Mouse (Mus musculus): ENCODE measurements around the gene Ppp1r14a. TPM values are rescaled to one million over a fixed set of nuclear protein-coding genes. Genes with fewer than 3 reads are reported as not detected.
A peak's percentile ranks its signal among the peaks of the same experiment; 100 is the strongest.

Ppp1r14a gene
- total and polyA plus RNA-seq, 3 experiments: 3.8 to 7.1 TPM; not detected in 1

- H3K4me1 ChIP-seq (ENCODE audit: control insufficient read depth in 1 of 2, insufficient read depth in 2 of 2, low read length in 2 of 2): peaks cover 3 to 8% of the 10 kb centered on the region in 2 experiments; a peak in 1 of 4 replicates
- no peaks in the 10 kb centered on the region for H3K79me2 ChIP-seq (ENCODE audit: control insufficient read depth, insufficient read depth, low read length, poor library complexity)
- TF ChIP-seq RAD21 (IDR thresholded peaks at IDR 0.05; ENCODE audit: low read depth, low read length) (peak; percentile 83), GATA1 (IDR thresholded peaks at IDR 0.05; ENCODE audit: low read depth, low read length) (no peak), CHD2 (IDR thresholded peaks at IDR 0.05; ENCODE audit: low read length) (no peak), RCOR1 (IDR thresholded peaks at IDR 0.05; ENCODE audit: low read depth, low read length) (no peak), TBP (IDR thresholded peaks at IDR 0.05; ENCODE audit: low read depth, low read length) (no peak), ZKSCAN1 (IDR thresholded peaks at IDR 0.05; ENCODE audit: low read depth, low read length) (no peak), NELFE (IDR thresholded peaks at IDR 0.05; ENCODE audit: low read depth, low read length) (no peak), TAL1 (IDR thresholded peaks at IDR 0.05; ENCODE audit: low read length) (no peak), CTCF (IDR thresholded peaks at IDR 0.05 in 2 of 3, conservative IDR thresholded peaks at IDR 0.05 in 1 of 3; ENCODE audit: control insufficient read depth in 1 of 3, insufficient read depth in 1 of 3, low read depth in 2 of 3, low read length in 3 of 3, poor library complexity in 1 of 3, severe bottlenecking in 1 of 3) (peak; percentile 74 to 88 (median 87)), ZNF384 (IDR thresholded peaks at IDR 0.05; ENCODE audit: low read depth, low read length) (peak; percentile 48; the same call in 1 of the 2 replicates), CHD1 (IDR thresholded peaks at IDR 0.05; ENCODE audit: low read depth, low read length) (no peak), MAX (IDR thresholded peaks at IDR 0.05; ENCODE audit: low read length) (no peak), ZC3H11A (IDR thresholded peaks at IDR 0.05; ENCODE audit: low read depth, low read length) (peak; percentile 71), USF1 (IDR thresholded peaks at IDR 0.05; ENCODE audit: low read depth, low read length) (peak; percentile 49; the same call in 1 of the 2 replicates), SMC3 (IDR thresholded peaks at IDR 0.05; ENCODE audit: low read depth, low read length) (peak; percentile 79), POLR2A (IDR thresholded peaks at IDR 0.05; ENCODE audit: control insufficient read depth in 1 of 2, insufficient read depth in 1 of 2, low read depth in 1 of 2, low read length in 2 of 2, poor library complexity in 1 of 2) (no peak), NRF1 (IDR thresholded peaks at IDR 0.05; ENCODE audit: insufficient read depth, low read depth, low read length, poor library complexity, severe bottlenecking) (no peak), E2F4 (IDR thresholded peaks at IDR 0.05; ENCODE audit: borderline replicate concordance, low read depth, low read length) (no peak), SIN3A (IDR thresholded peaks at IDR 0.05; ENCODE audit: low read length) (no peak), MAFK (IDR thresholded peaks at IDR 0.05; ENCODE audit: borderline replicate concordance, low read depth, low read length) (no peak), MXI1 (IDR thresholded peaks at IDR 0.05; ENCODE audit: low read depth, low read length) (no peak; the same call in 1 of the 2 replicates), BHLHE40 (IDR thresholded peaks at IDR 0.05; ENCODE audit: borderline replicate concordance, low read depth, low read length) (peak; percentile 96), KAT2A (conservative IDR thresholded peaks at IDR 0.05; ENCODE audit: low read depth, low read length) (no peak), EP300 (IDR thresholded peaks at IDR 0.05; ENCODE audit: low read depth in 1 of 2, low read length in 2 of 2) (no peak), MYC (IDR thresholded peaks at IDR 0.05; ENCODE audit: low read depth, low read length) (peak; percentile 60; the same call in 1 of the 2 replicates), ETS1 (IDR thresholded peaks at IDR 0.05; ENCODE audit: low read depth, low read length) (no peak)
- no peak overlapping the region for H3K27ac ChIP-seq (ENCODE audit: control insufficient read depth, low read depth, low read length)
- DNase-seq (ENCODE audit: low read depth, low spot score): peak; percentile 86
- peak overlapping the region; percentile 45 for H3K9ac ChIP-seq (ENCODE audit: control insufficient read depth, low read depth, low read length, poor library complexity, severe bottlenecking)
- H3K27me3 ChIP-seq (ENCODE audit: control insufficient read depth in 1 of 2, insufficient read depth in 2 of 2, low read length in 2 of 2): no peaks in the 10 kb centered on the region
- peak overlapping the region; percentile 15; a peak in 3 of 4 replicates for H3K4me3 ChIP-seq (ENCODE audit: control insufficient read depth in 1 of 2, insufficient read depth in 1 of 2, low read depth in 2 of 2, low read length in 2 of 2)
- H3K36me3 ChIP-seq (ENCODE audit: control insufficient read depth in 1 of 2, insufficient read depth in 2 of 2, low read length in 2 of 2): no peaks in the 10 kb centered on the region
- no peaks in the 10 kb centered on the region for H3K9me3 ChIP-seq (replicated peaks; ENCODE audit: insufficient read depth, low read length)
Measured at GRCm38 (mm10) chr7:29296998-29297397, 7.9 kb downstream of the Ppp1r14a start.

Measured in MEL (cell line).